Mouse (Mus musculus): ENCODE results near the gene Hps4. TPM values are rescaled to one million over a fixed set of nuclear protein-coding genes. Genes with fewer than 3 reads are reported as not detected.
"Not testable (repeated sequence)": the region's sequence is repeated elsewhere in the genome, so short reads cannot be mapped to it uniquely, and the experiment has no call there.

The Hps4 gene
- total RNA-seq, 2 experiments from 2014 or later = 6.9 to 7.1 TPM

- no peak for DNase-seq (ENCODE audit: low spot score)
Measured at GRCm38 (mm10) chr5:112396066-112396465, 53.2 kb downstream of the Hps4 start.

GRCm38 (mm10) chr5:112399284-112399683 is 56.4 kb downstream of the Hps4 start:
- DNase-seq (ENCODE audit: low spot score) = no peak

- no peak for DNase-seq (ENCODE audit: low spot score)
Measured at GRCm38 (mm10) chr5:112402437-112402836, 59.6 kb downstream of the Hps4 start.

- no peak for DNase-seq (ENCODE audit: low spot score)
Measured at GRCm38 (mm10) chr5:112406017-112406416, 63.1 kb downstream of the Hps4 start.

- no peak for DNase-seq (ENCODE audit: low spot score)
Measured at GRCm38 (mm10) chr5:112409274-112409673, 66.4 kb downstream of the Hps4 start.

- DNase-seq (ENCODE audit: low spot score) = no peak
Measured at GRCm38 (mm10) chr5:112411072-112411471, 68.2 kb downstream of the Hps4 start.

GRCm38 (mm10) chr5:112411514-112412335 is 68.8 kb downstream of the Hps4 start:
- DNase-seq (ENCODE audit: low spot score) = no peak

GRCm38 (mm10) chr5:112412781-112413180 is 69.9 kb downstream of the Hps4 start:
- not testable (repeated sequence) for DNase-seq (ENCODE audit: low spot score)

- DNase-seq (ENCODE audit: low spot score) = no peak
Measured at GRCm38 (mm10) chr5:112416673-112417072, 73.8 kb downstream of the Hps4 start.

GRCm38 (mm10) chr5:112418023-112418422 is 75.1 kb downstream of the Hps4 start:
- no peak for DNase-seq (ENCODE audit: low spot score)

GRCm38 (mm10) chr5:112419535-112419934 is 76.7 kb downstream of the Hps4 start:
- no peak for DNase-seq (ENCODE audit: low spot score)

GRCm38 (mm10) chr5:112426635-112427034 is 83.8 kb downstream of the Hps4 start:
- DNase-seq (ENCODE audit: low spot score) = no peak

GRCm38 (mm10) chr5:112427283-112427682 is 84.4 kb downstream of the Hps4 start:
- DNase-seq (ENCODE audit: low spot score) = peak; percentile 49

Other genes with a start within 250 kb of the Hps4 start
- under 1 TPM; 0.57 to 0.68 TPM for gene Cryba4, start 90.6 kb upstream of the Hps4 start, total RNA-seq (2021)
- 1 to 10 TPM; 1.2 to 1.9 TPM for gene Crybb1, start 87.3 kb upstream of the Hps4 start, total RNA-seq (2021)
- 10 to 100 TPM; 16.0 to 22.4 TPM for gene Tpst2, start 66.4 kb upstream of the Hps4 start, total RNA-seq (2021)
- gene Tfip11, start 16.7 kb upstream of the Hps4 start, total RNA-seq (2021) = 10 to 100 TPM; 13.0 to 13.2 TPM
- 1 to 10 TPM; 4.3 to 5.0 TPM for gene Srrd, start within 50 bp of the Hps4 start, total RNA-seq (2021)
- not detected for gene Gm6583, start 12.9 kb downstream of the Hps4 start, total RNA-seq (2021)
- under 1 TPM; 0.30 to 0.40 TPM for gene Asphd2, start 51.8 kb downstream of the Hps4 start, total RNA-seq (2021)
- gene Gm6588, start 106.3 kb downstream of the Hps4 start, total RNA-seq (2021) = not detected
- under 1 TPM in 1 of 2 experiments, not detected in 1; 0.02 TPM for gene Sez6l, start 234.1 kb downstream of the Hps4 start, total RNA-seq (2021)